Mouse (Mus musculus) heart, embryonic 16.5 days (tissue): ENCODE results near the gene Slit1. TPM values are rescaled to one million over a fixed set of nuclear protein-coding genes. Genes with fewer than 3 reads are reported as not detected.

ENCODE experiments used
- ATAC-seq: fragments of 200-750 bp; cut with Nextera tagmentation; replicated peaks from 2 replicates; pipeline ENCODE4 v1.8.0; 2017; ENCODE audit warnings: moderate number of reproducible peaks; ENCODE audit not compliant: insufficient read depth, low FRiP score; ENCODE audit errors: extremely low read depth
- H3K27ac ChIP-seq: fragments of 300-500 bp; sonication (generic); 2 replicates; pipeline ENCODE4 v1.5.1; 2014; ENCODE audit warnings: mild to moderate bottlenecking, low read length, control low read depth, moderate library complexity
- H3K27me3 ChIP-seq: fragments of 300-500 bp; sonication (generic); 2 replicates; pipeline ENCODE4 v1.6.1; 2014; ENCODE audit warnings: low read length, mixed read lengths; ENCODE audit not compliant: control insufficient read depth, insufficient read depth
- H3K36me3 ChIP-seq: fragments of 300-500 bp; sonication (generic); 2 replicates; pipeline ENCODE4 v1.6.1; 2014; ENCODE audit not compliant: control insufficient read depth, insufficient read depth
- H3K4me1 ChIP-seq: fragments of 300-500 bp; sonication (generic); 2 replicates; pipeline ENCODE4 v1.6.1; 2014; ENCODE audit warnings: low read length, mixed read lengths; ENCODE audit not compliant: control insufficient read depth, insufficient read depth
- H3K4me2 ChIP-seq: fragments of 300-500 bp; sonication (generic); 2 replicates; pipeline ENCODE4 v1.6.1; 2014; ENCODE audit warnings: low read depth, mild to moderate bottlenecking, control low read depth, low read length
- H3K4me3 ChIP-seq: fragments of 300-500 bp; sonication (generic); 2 replicates; pipeline ENCODE4 v1.5.1; 2014; ENCODE audit warnings: mild to moderate bottlenecking, control low read depth, low read length
- H3K9ac ChIP-seq: fragments of 300-500 bp; sonication (generic); 2 replicates; pipeline ENCODE4 v1.6.1; 2014; ENCODE audit warnings: low read length, control low read depth
- H3K9me3 ChIP-seq: fragments of 300-500 bp; sonication (generic); replicated peaks from 2 replicates; pipeline ENCODE4 v1.6.1; 2016; ENCODE audit warnings: low read length; ENCODE audit not compliant: control insufficient read depth
- WGBS: fragments of 180-500 bp; shearing (Covaris S2); extraction: QIAGEN DNeasy Blood & Tissue Kit; methylation state at CpG from one replicate; pipeline ENCODE4 v1.1.7; 2014; 5-methylcytosine and 5-hydroxymethylcytosine counted together
- polyA plus RNA-seq: library from polyadenylated mRNA; unstranded; fragments of >200 nt; fragmentation: Nextera tagmentation; extraction: Ambion mirVana; gene quantifications from 2 replicates; pipeline ENCODE4 v1.2.1, GENCODE M21; 2015

The Slit1 gene
- polyA plus RNA-seq, 1 experiment from 2014 or later = 0.21 TPM

- H3K9me3 ChIP-seq = no peaks in the 10 kb centered on the region
- H3K27me3 ChIP-seq = no peaks in the 10 kb centered on the region
- H3K4me1 ChIP-seq = peaks cover 27% of the 10 kb centered on the region
- H3K4me2 ChIP-seq = no peak overlapping the region
- no peak overlapping the region for H3K27ac ChIP-seq
- no peak for ATAC-seq
- WGBS = 90% methylated on average over 6 of the region's 6 CpGs
- no peak overlapping the region for H3K4me3 ChIP-seq
- no peaks in the 10 kb centered on the region for H3K36me3 ChIP-seq
- no peak overlapping the region for H3K9ac ChIP-seq
Observed at GRCm38 (mm10) chr19:41616274-41616673, 127.2 kb downstream of the Slit1 start.

GRCm38 (mm10) chr19:41615606-41616224 is 127.8 kb downstream of the Slit1 start:
- H3K36me3 ChIP-seq = no peaks in the 10 kb centered on the region
- ATAC-seq = no peak
- 67% methylated on average over 11 of the region's 11 CpGs for WGBS

GRCm38 (mm10) chr19:41613325-41614087 is 130.0 kb downstream of the Slit1 start:
- peaks cover 10% of the 10 kb centered on the region for H3K4me1 ChIP-seq
- H3K9ac ChIP-seq = no peak overlapping the region
- no peaks in the 10 kb centered on the region for H3K27me3 ChIP-seq
- no peak for ATAC-seq
- no peak overlapping the region for H3K4me3 ChIP-seq
- no peak overlapping the region for H3K27ac ChIP-seq
- 51% methylated on average over 16 of the region's 16 CpGs for WGBS
- no peaks in the 10 kb centered on the region for H3K36me3 ChIP-seq
- H3K4me2 ChIP-seq = no peak overlapping the region
- H3K9me3 ChIP-seq = no peaks in the 10 kb centered on the region

More at GRCm38 (mm10) chr19:41615606-41616224, 127.8 kb downstream of the Slit1 start:
- Histone ChIP-seq H3K27me3 (no peaks in the 10 kb centered on the region), H3K27ac (no peak overlapping the region), H3K9me3 (no peaks in the 10 kb centered on the region), H3K4me2 (no peak overlapping the region), H3K4me3 (no peak overlapping the region), H3K9ac (no peak overlapping the region), H3K4me1 (peaks cover 26% of the 10 kb centered on the region)

GRCm38 (mm10) chr19:41611683-41612082 is 131.8 kb downstream of the Slit1 start:
- Histone ChIP-seq H3K4me3 (no peak overlapping the region), H3K27ac (no peak overlapping the region), H3K9ac (no peak overlapping the region), H3K36me3 (no peaks in the 10 kb centered on the region), H3K9me3 (no peaks in the 10 kb centered on the region), H3K4me1 (peaks cover 2% of the 10 kb centered on the region; the same call in 1 of the 2 replicates), H3K27me3 (no peaks in the 10 kb centered on the region), H3K4me2 (no peak overlapping the region)
- 69% methylated on average over 6 of the region's 6 CpGs for WGBS
- no peak for ATAC-seq

- no peak overlapping the region for H3K9ac ChIP-seq
- H3K4me2 ChIP-seq = no peak overlapping the region
- H3K27ac ChIP-seq = no peak overlapping the region
- no peaks in the 10 kb centered on the region for H3K27me3 ChIP-seq
- H3K4me1 ChIP-seq = no peaks in the 10 kb centered on the region
- H3K36me3 ChIP-seq = no peaks in the 10 kb centered on the region
- no peak for ATAC-seq
- H3K4me3 ChIP-seq = no peak overlapping the region
- 78% methylated on average over 10 of the region's 10 CpGs for WGBS
- H3K9me3 ChIP-seq = no peaks in the 10 kb centered on the region
Observed at GRCm38 (mm10) chr19:41606208-41606987, 137.1 kb downstream of the Slit1 start.

- H3K9me3 ChIP-seq = no peaks in the 10 kb centered on the region
- no peak overlapping the region for H3K9ac ChIP-seq
Observed at GRCm38 (mm10) chr19:41600647-41601046, 142.8 kb downstream of the Slit1 start.

GRCm38 (mm10) chr19:41597170-41597894 is 146.1 kb downstream of the Slit1 start:
- H3K36me3 ChIP-seq = no peaks in the 10 kb centered on the region
- H3K9ac ChIP-seq = no peak overlapping the region
- peaks cover 10% of the 10 kb centered on the region; the same call in 1 of the 2 replicates for H3K4me1 ChIP-seq
- no peak for ATAC-seq
- no peak overlapping the region for H3K4me2 ChIP-seq
- 64% methylated on average over 6 of the region's 6 CpGs for WGBS
- no peaks in the 10 kb centered on the region for H3K9me3 ChIP-seq
- H3K27me3 ChIP-seq = no peaks in the 10 kb centered on the region
- H3K4me3 ChIP-seq = no peak overlapping the region
- H3K27ac ChIP-seq = no peak overlapping the region

More at GRCm38 (mm10) chr19:41600647-41601046, 142.8 kb downstream of the Slit1 start:
- H3K4me1 ChIP-seq = peaks cover 10% of the 10 kb centered on the region; the same call in 1 of the 2 replicates
- WGBS = 59% methylated on average over 11 of the region's 11 CpGs
- no peak overlapping the region for H3K27ac ChIP-seq
- H3K4me2 ChIP-seq = no peak overlapping the region
- no peak overlapping the region for H3K4me3 ChIP-seq
- ATAC-seq = no peak
- no peaks in the 10 kb centered on the region for H3K36me3 ChIP-seq
- no peaks in the 10 kb centered on the region for H3K27me3 ChIP-seq

- WGBS = 55% methylated on average over 12 of the region's 12 CpGs
Observed at GRCm38 (mm10) chr19:41591808-41592207, 151.7 kb downstream of the Slit1 start.

More at GRCm38 (mm10) chr19:41591808-41592207, 151.7 kb downstream of the Slit1 start:
- ATAC-seq = no peak
- Histone ChIP-seq H3K9ac (no peak overlapping the region), H3K4me1 (0 out of 2 replicates have a peak, but pooled peaks cover 3% of the 10 kb centered on the region), H3K4me3 (no peak overlapping the region), H3K27me3 (no peaks in the 10 kb centered on the region), H3K9me3 (no peaks in the 10 kb centered on the region), H3K4me2 (no peak overlapping the region), H3K27ac (no peak overlapping the region), H3K36me3 (no peaks in the 10 kb centered on the region)
